13 mouse cellular contexts compared by ENCODE assay signal in the genomic region with DNA sequence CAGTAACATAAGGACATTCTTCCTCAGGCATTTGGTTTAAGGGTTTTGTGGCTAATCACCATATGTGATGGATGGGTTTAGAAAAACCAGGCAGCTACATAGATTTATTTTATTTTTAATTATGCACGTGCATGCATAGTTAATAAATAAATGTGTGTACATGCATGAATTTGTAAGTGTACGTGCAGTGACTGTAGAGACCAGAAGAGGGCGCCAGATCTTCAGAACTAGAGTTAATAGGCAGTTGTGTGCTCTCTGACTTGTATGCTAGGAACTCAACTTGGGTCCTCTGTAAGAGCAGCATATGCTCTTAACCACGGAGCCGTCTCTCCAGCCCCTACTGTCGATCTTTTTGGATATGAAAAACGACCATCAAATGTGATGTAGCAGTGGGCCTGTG. TPM values are rescaled to one million over a fixed set of nuclear protein-coding genes. Genes with fewer than 3 reads are reported as not detected.
DNase-seq lines count a peak whose midpoint lies in the region; ATAC-seq and TF ChIP-seq lines count a peak whose summit lies in the region.
"Had no signal": no experiment of that assay in that cellular context is flagged by ENCODE, and none has a peak within 500 bp of the region (broad histone marks: within the 10 kb centered on the region; RNA-seq: fewer than 3 reads in every experiment).

No protein-coding gene starts in this region.

- no peak for ATAC-seq in liver, embryonic 14.5 days (ENCODE audit: insufficient read depth)
- ATAC-seq in liver, embryonic 12.5 days = no peak
- ATAC-seq: activated CD4-positive, CD25-positive, alpha-beta regulatory T cell, adult 4 months had no signal

- H3K27ac ChIP-seq in liver, embryonic 14.5 days = no peak overlapping the region
- H3K27ac ChIP-seq in liver, embryonic 12.5 days = no peak overlapping the region
- H3K27ac ChIP-seq: hindbrain, embryonic 12.5 days had no signal

- no peaks in the 10 kb centered on the region for H3K27me3 ChIP-seq in liver, embryonic 14.5 days (ENCODE audit: control insufficient read depth, insufficient read depth, low read length)
- no peaks in the 10 kb centered on the region for H3K27me3 ChIP-seq in liver, embryonic 12.5 days (replicated peaks)
- peaks cover 4% of the 10 kb centered on the region; the same call in 1 of the 2 replicates for H3K27me3 ChIP-seq in E14TG2a.4 (ENCODE audit: insufficient read depth, low read length)
- H3K27me3 ChIP-seq: hindbrain, embryonic 12.5 days had no signal

- TF ChIP-seq CTCF in liver, embryonic 14.5 days (IDR thresholded peaks at IDR 0.05; ENCODE audit: low read depth) = peak; percentile 44; the same call in 1 of the 2 replicates
- TF ChIP-seq CTCF in E14TG2a.4 (conservative IDR thresholded peaks at IDR 0.05; ENCODE audit: low read length) = peak; percentile 68

- WGBS in liver, embryonic 14.5 days (ENCODE audit: insufficient replicate concordance) = 54% methylated on average over 7 of the region's 7 CpGs
- 50% methylated on average over 7 of the region's 7 CpGs for WGBS in liver, embryonic 12.5 days (ENCODE audit: insufficient replicate concordance)

- no peak for TF ChIP-seq EP300 in liver, embryonic 14.5 days (IDR thresholded peaks at IDR 0.05; ENCODE audit: low read depth)

- H3K9me3 ChIP-seq in liver, embryonic 14.5 days (ENCODE audit: control insufficient read depth, low read length) = no peaks in the 10 kb centered on the region
- no peaks in the 10 kb centered on the region for H3K9me3 ChIP-seq in liver, embryonic 12.5 days (replicated peaks)
- no peaks in the 10 kb centered on the region for H3K9me3 ChIP-seq in E14TG2a.4 (ENCODE audit: low read length)

- no peak overlapping the region for H3K4me2 ChIP-seq in liver, embryonic 14.5 days (ENCODE audit: low read depth)
- no peak overlapping the region for H3K4me2 ChIP-seq in liver, embryonic 12.5 days
- H3K4me2 ChIP-seq: hindbrain, embryonic 12.5 days had no signal

- no peak overlapping the region for H3K9ac ChIP-seq in liver, embryonic 14.5 days (replicated peaks)
- no peak overlapping the region for H3K9ac ChIP-seq in liver, embryonic 12.5 days
- H3K9ac ChIP-seq: hindbrain, embryonic 12.5 days had no signal

- no peaks in the 10 kb centered on the region for H3K36me3 ChIP-seq in liver, embryonic 14.5 days (replicated peaks; ENCODE audit: control insufficient read depth, insufficient read depth, low read depth)
- no peaks in the 10 kb centered on the region for H3K36me3 ChIP-seq in liver, embryonic 12.5 days
- H3K36me3 ChIP-seq in E14TG2a.4 (ENCODE audit: insufficient read depth, low read length) = no peaks in the 10 kb centered on the region
- H3K36me3 ChIP-seq: hindbrain, embryonic 12.5 days had no signal

- peak; percentile 29 for DNase-seq in embryo, embryonic 10.5 days (ENCODE audit: low spot score)
- DNase-seq in embryo, embryonic 9.5 days (ENCODE audit: extremely low spot score) = no peak
- peak in 1 of 3 experiments; percentile 11 for DNase-seq in liver, embryonic 14.5 days (ENCODE audit: low read depth in 3 of 3, low spot score in 3 of 3)
- peak; percentile 11 for DNase-seq in c-Kit-negative CD71-positive TER-119-positive erythroid progenitor cells, embryonic 14.5 days (ENCODE audit: low read depth, low spot score)
- no peak for DNase-seq in adrenal gland, adult 18-20 months (ENCODE audit: low spot score in 2 of 2)
- no peak for DNase-seq in spleen, postnatal 4 days (ENCODE audit: low spot score in 2 of 2)

- H3K4me1 ChIP-seq in liver, embryonic 14.5 days (replicated peaks; ENCODE audit: control insufficient read depth in 2 of 2, insufficient read depth in 2 of 2, low read length in 1 of 2) = no peaks in the 10 kb centered on the region
- H3K4me1 ChIP-seq in liver, embryonic 12.5 days = no peaks in the 10 kb centered on the region
- H3K4me1 ChIP-seq in E14TG2a.4 (replicated peaks; ENCODE audit: low read depth, low read length) = no peaks in the 10 kb centered on the region
- H3K4me1 ChIP-seq: hindbrain, embryonic 12.5 days had no signal

- no peak overlapping the region for H3K4me3 ChIP-seq in liver, embryonic 14.5 days (ENCODE audit: insufficient read depth in 1 of 2, low read depth in 2 of 2, low read length in 2 of 2)
- H3K4me3 ChIP-seq in liver, embryonic 12.5 days = no peak overlapping the region
- H3K4me3 ChIP-seq in E14TG2a.4 (replicated peaks; ENCODE audit: low read length) = no peak overlapping the region
- H3K4me3 ChIP-seq: hindbrain, embryonic 12.5 days; myocyte had no signal

RNA-seq across cellular contexts. Expression of a gene that starts 1.6 kb away (rescaled TPM):
- polyA plus RNA-seq in liver, embryonic 14.5 days (2012; rRNA removed) = not detected in 2 replicates
- polyA plus RNA-seq in liver, embryonic 14.5 days (2014; fragmentation: Nextera tagmentation; extraction: Ambion mirVana) = not detected in 2 replicates
- polyA plus RNA-seq in liver, embryonic 12.5 days (2016; fragmentation: Nextera tagmentation; extraction: Ambion mirVana) = not detected in 2 replicates
- total RNA-seq in adrenal gland, adult 18-20 months (2021) = not detected
- polyA plus RNA-seq: activated CD4-positive, CD25-positive, alpha-beta regulatory T cell, adult 4 months; kidney, embryonic 16.5 days; small intestine, adult 2 months had no signal

Comparison
In these comparisons a context has a peak if more than half of its experiments do, and no peak if none do; other contexts are left out.
1. DNase-seq: peak in embryo, embryonic 10.5 days (single experiment) and c-Kit-negative CD71-positive TER-119-positive erythroid progenitor cells, embryonic 14.5 days (single experiment); none in embryo, embryonic 9.5 days (single experiment), adrenal gland, adult 18-20 months (0 of 2) and spleen, postnatal 4 days (0 of 2).